Mouse (Mus musculus) heart, embryonic 11.5 days (tissue): ENCODE measurements around the gene Cmss1. TPM values are rescaled to one million over a fixed set of nuclear protein-coding genes. Genes with fewer than 3 reads are reported as not detected.

ENCODE experiments used
- ATAC-seq: fragments of 200-750 bp; cut with Nextera tagmentation; replicated peaks from 2 replicates; pipeline ENCODE4 v1.8.0; 2017; ENCODE audit warnings: moderate library complexity; ENCODE audit not compliant: insufficient number of reproducible peaks, low FRiP score, low TSS enrichment
- H3K27ac ChIP-seq: fragments of 300-500 bp; sonication (generic); 2 replicates; pipeline ENCODE4 v1.5.1; 2014; ENCODE audit warnings: mild to moderate bottlenecking, low read depth, low read length
- H3K27me3 ChIP-seq: fragments of 300-500 bp; sonication (generic); 2 replicates; pipeline ENCODE4 v1.6.1; 2014; ENCODE audit warnings: mild to moderate bottlenecking, low read length, mixed read lengths; ENCODE audit not compliant: control insufficient read depth, insufficient read depth
- H3K36me3 ChIP-seq: fragments of 300-500 bp; sonication (generic); 2 replicates; pipeline ENCODE4 v1.6.1; 2014; ENCODE audit warnings: mild to moderate bottlenecking, low read length, moderate library complexity, mixed read lengths; ENCODE audit not compliant: control insufficient read depth, insufficient read depth
- H3K4me1 ChIP-seq: fragments of 300-500 bp; sonication (generic); 2 replicates; pipeline ENCODE4 v1.6.1; 2014; ENCODE audit warnings: low read length; ENCODE audit not compliant: control insufficient read depth, insufficient read depth
- H3K4me2 ChIP-seq: fragments of 300-500 bp; sonication (generic); 2 replicates; pipeline ENCODE4 v1.6.1; 2014; ENCODE audit warnings: mild to moderate bottlenecking, moderate library complexity
- H3K4me3 ChIP-seq: fragments of 300-500 bp; sonication (generic); 2 replicates; pipeline ENCODE4 v1.5.1; 2014; ENCODE audit warnings: low read depth, low read length
- H3K9ac ChIP-seq: fragments of 300-500 bp; sonication (generic); 2 replicates; pipeline ENCODE4 v1.6.1; 2014; ENCODE audit warnings: mild to moderate bottlenecking, low read depth, low read length, moderate library complexity
- H3K9me3 ChIP-seq: fragments of 300-500 bp; sonication (generic); replicated peaks from 2 replicates; pipeline ENCODE4 v1.6.1; 2016; ENCODE audit warnings: low read length; ENCODE audit not compliant: control insufficient read depth
- WGBS: fragments of 180-500 bp; shearing (Covaris S2); extraction: QIAGEN DNeasy Blood & Tissue Kit; methylation state at CpG from one replicate; pipeline ENCODE4 v1.1.7; 2014; ENCODE audit not compliant: insufficient replicate concordance; 5-methylcytosine and 5-hydroxymethylcytosine counted together
- polyA plus RNA-seq: library from polyadenylated mRNA; unstranded; fragments of >200 nt; fragmentation: Nextera tagmentation; extraction: Ambion mirVana; gene quantifications from 2 replicates; pipeline ENCODE4 v1.2.1, GENCODE M21; 2014

Cmss1 gene
- polyA plus RNA-seq, 1 experiment from 2014 or later, result 36.6 TPM

- Histone ChIP-seq H3K4me2 (no peak overlapping the region), H3K27me3 (no peaks in the 10 kb centered on the region), H3K4me3 (no peak overlapping the region), H3K9ac (no peak overlapping the region), H3K36me3 (no peaks in the 10 kb centered on the region), H3K27ac (no peak overlapping the region), H3K4me1 (no peaks in the 10 kb centered on the region), H3K9me3 (no peaks in the 10 kb centered on the region)
- WGBS, result 70% methylated on average over 11 of the region's 11 CpGs
- ATAC-seq, result no peak
Measured at GRCm38 (mm10) chr16:57336770-57337423, 269.8 kb downstream of the Cmss1 start.

- H3K9ac ChIP-seq, result no peak overlapping the region
- 71% methylated on average over 7 of the region's 7 CpGs for whole genome bisulfite sequencing
- no peaks in the 10 kb centered on the region for H3K9me3 ChIP-seq
- H3K27me3 ChIP-seq, result no peaks in the 10 kb centered on the region
- ATAC-seq, result no peak
- no peaks in the 10 kb centered on the region for H3K4me1 ChIP-seq
- no peak overlapping the region for H3K4me3 ChIP-seq
- no peak overlapping the region for H3K27ac ChIP-seq
- no peak overlapping the region for H3K4me2 ChIP-seq
- H3K36me3 ChIP-seq, result no peaks in the 10 kb centered on the region
Measured at GRCm38 (mm10) chr16:57332301-57332700, 274.4 kb downstream of the Cmss1 start.

GRCm38 (mm10) chr16:57330111-57330510, 276.6 kb downstream of the Cmss1 start:
- Histone ChIP-seq H3K36me3 (no peaks in the 10 kb centered on the region), H3K9ac (no peak overlapping the region), H3K27me3 (no peaks in the 10 kb centered on the region), H3K9me3 (no peaks in the 10 kb centered on the region), H3K4me2 (no peak overlapping the region), H3K4me1 (no peaks in the 10 kb centered on the region), H3K4me3 (no peak overlapping the region), H3K27ac (no peak overlapping the region)
- ATAC-seq, result no peak
- 75% methylated on average over 2 of the region's 2 CpGs for whole genome bisulfite sequencing

- H3K27ac ChIP-seq, result no peak overlapping the region
- H3K4me1 ChIP-seq, result no peaks in the 10 kb centered on the region
- H3K9me3 ChIP-seq, result no peaks in the 10 kb centered on the region
- no peak for ATAC-seq
- no peaks in the 10 kb centered on the region for H3K36me3 ChIP-seq
- no peaks in the 10 kb centered on the region for H3K27me3 ChIP-seq
- no peak overlapping the region for H3K4me3 ChIP-seq
- WGBS, result 84% methylated on average over 8 of the region's 8 CpGs
- H3K9ac ChIP-seq, result no peak overlapping the region
- H3K4me2 ChIP-seq, result no peak overlapping the region
Measured at GRCm38 (mm10) chr16:57329028-57329427, 277.6 kb downstream of the Cmss1 start.

- H3K4me3 ChIP-seq, result no peak overlapping the region
- H3K36me3 ChIP-seq, result no peaks in the 10 kb centered on the region
- no peaks in the 10 kb centered on the region for H3K9me3 ChIP-seq
- ATAC-seq, result no peak
- H3K27me3 ChIP-seq, result no peaks in the 10 kb centered on the region
- 69% methylated on average over 7 of the region's 7 CpGs for WGBS
- H3K4me1 ChIP-seq, result no peaks in the 10 kb centered on the region
- H3K4me2 ChIP-seq, result no peak overlapping the region
- H3K27ac ChIP-seq, result no peak overlapping the region
- H3K9ac ChIP-seq, result no peak overlapping the region
Measured at GRCm38 (mm10) chr16:57326996-57327395, 279.7 kb downstream of the Cmss1 start.

GRCm38 (mm10) chr16:57319284-57320124, 287.2 kb downstream of the Cmss1 start:
- H3K27me3 ChIP-seq, result no peaks in the 10 kb centered on the region
- no peaks in the 10 kb centered on the region for H3K9me3 ChIP-seq
- no peak overlapping the region for H3K4me2 ChIP-seq
- no peak for ATAC-seq
- H3K27ac ChIP-seq, result no peak overlapping the region
- no peak overlapping the region for H3K4me3 ChIP-seq
- H3K4me1 ChIP-seq, result peaks cover 5% of the 10 kb centered on the region
- H3K36me3 ChIP-seq, result no peaks in the 10 kb centered on the region
- H3K9ac ChIP-seq, result no peak overlapping the region
- 60% methylated on average over 7 of the region's 7 CpGs for WGBS

GRCm38 (mm10) chr16:57318637-57319125, 288.0 kb downstream of the Cmss1 start:
- H3K4me3 ChIP-seq, result no peak overlapping the region
- H3K4me2 ChIP-seq, result no peak overlapping the region
- no peaks in the 10 kb centered on the region for H3K27me3 ChIP-seq
- H3K9ac ChIP-seq, result no peak overlapping the region
- no peaks in the 10 kb centered on the region for H3K36me3 ChIP-seq
- H3K4me1 ChIP-seq, result peaks cover 5% of the 10 kb centered on the region
- WGBS, result 74% methylated on average over 8 of the region's 8 CpGs
- no peak for ATAC-seq
- H3K27ac ChIP-seq, result no peak overlapping the region
- H3K9me3 ChIP-seq, result no peaks in the 10 kb centered on the region

- WGBS, result 49% methylated on average over 13 of the region's 13 CpGs
- Histone ChIP-seq H3K4me2 (no peak overlapping the region), H3K9ac (no peak overlapping the region), H3K4me3 (no peak overlapping the region), H3K27me3 (no peaks in the 10 kb centered on the region), H3K4me1 (peaks cover 5% of the 10 kb centered on the region), H3K36me3 (no peaks in the 10 kb centered on the region), H3K27ac (no peak overlapping the region), H3K9me3 (no peaks in the 10 kb centered on the region)
- ATAC-seq, result no peak
Measured at GRCm38 (mm10) chr16:57317882-57318636, 288.6 kb downstream of the Cmss1 start.
